Mouse (Mus musculus) bone marrow, adult 2 months (tissue): ENCODE data around the gene Vrk2. TPM values are rescaled to one million over a fixed set of nuclear protein-coding genes. Genes with fewer than 3 reads are reported as not detected.

Source experiments
- H3K27ac ChIP-seq: fragments of 200-500 bp; 2 replicates; pipeline ENCODE4 v1.5.1; 2012; ENCODE audit warnings: low read depth, mild to moderate bottlenecking, control low read depth, inconsistent platforms, low read length; ENCODE audit not compliant: control insufficient read depth, poor library complexity, insufficient read depth
- H3K4me1 ChIP-seq: fragments of 200-500 bp; 2 replicates; pipeline ENCODE4 v1.6.1; 2011; ENCODE audit warnings: low read length; ENCODE audit not compliant: control insufficient read depth, insufficient read depth
- H3K4me3 ChIP-seq: fragments of 200-500 bp; replicated peaks from 2 replicates; pipeline ENCODE3; 2011; ENCODE audit warnings: mild to moderate bottlenecking, low read depth, low read length, control low read depth; ENCODE audit not compliant: control insufficient read depth
- CTCF ChIP-seq: fragments of 200-500 bp; IDR thresholded peaks from 2 replicates; pipeline ENCODE4 v1.5.1; 2011; ENCODE audit warnings: low read length, control low read depth; ENCODE audit not compliant: control insufficient read depth, insufficient read depth
- POLR2A ChIP-seq: fragments of 200-500 bp; IDR thresholded peaks from 2 replicates; pipeline ENCODE4 v1.6.1; 2011; ENCODE audit warnings: low read depth, mild to moderate bottlenecking, control low read depth, low read length, borderline replicate concordance; ENCODE audit not compliant: control insufficient read depth
- WGBS: fragments of 180-500 bp; shearing (Covaris S2); methylation state at CpG from one replicate; pipeline ENCODE4 v1.1.7; 2018; 5-methylcytosine and 5-hydroxymethylcytosine counted together
- polyA plus RNA-seq: library from polyadenylated mRNA; stranded (reverse); fragments of >200 nt; gene quantifications from 2 replicates; pipeline ENCODE4 v1.2.4, GENCODE M21; 2011; ENCODE audit warnings: low replicate concordance; ENCODE audit not compliant: missing spikeins, insufficient read depth, insufficient read length

The Vrk2 gene
- polyA plus RNA-seq, 1 experiment: 21.7 TPM

DNA sequence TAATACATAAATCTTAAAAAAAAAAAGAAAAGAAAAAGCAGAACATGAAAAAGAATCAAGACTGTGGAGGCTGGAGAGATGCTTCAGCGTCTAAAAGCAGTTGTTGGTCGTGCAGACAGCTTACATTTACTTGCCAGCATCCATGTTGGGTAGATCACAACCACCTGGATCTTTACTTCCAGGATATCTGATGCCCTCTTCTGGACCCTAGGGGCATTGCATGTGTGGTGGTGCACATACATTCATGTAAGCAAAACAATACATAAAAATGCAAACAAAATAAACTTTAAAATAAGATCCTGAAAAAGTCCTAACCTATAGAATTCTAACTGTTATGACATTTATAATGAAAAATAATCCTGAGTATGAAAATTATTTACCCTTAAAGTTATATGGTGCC is 66.9 kb downstream of the Vrk2 start:
- TF ChIP-seq CTCF (no peak), POLR2A (no peak)
- Histone ChIP-seq H3K4me1 (no peaks in the 10 kb centered on the region), H3K4me3 (no peak overlapping the region), H3K27ac (no peak overlapping the region)
- 88% methylated on average over 2 of the region's 2 CpGs for WGBS

DNA sequence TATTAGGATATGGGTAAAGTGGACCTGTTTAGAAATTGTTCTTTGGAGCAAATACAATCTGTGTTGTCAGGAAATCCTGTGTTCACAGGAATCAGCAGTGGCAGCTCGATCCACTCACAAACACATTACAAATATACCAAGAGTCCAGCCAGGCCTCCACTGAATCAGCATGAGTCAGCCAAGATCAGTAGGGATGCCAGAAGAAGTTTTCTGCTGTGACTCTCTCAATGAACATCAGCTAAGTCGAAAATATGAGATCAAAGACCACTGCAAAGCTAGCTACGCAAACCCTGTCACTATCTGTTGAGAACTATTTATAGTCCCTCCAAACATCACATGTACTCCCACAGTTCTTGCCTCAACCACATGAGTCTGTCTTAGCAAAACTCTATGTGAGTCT is 74.8 kb downstream of the Vrk2 start:
- H3K4me1 ChIP-seq: no peaks in the 10 kb centered on the region
- H3K27ac ChIP-seq: no peak overlapping the region
- no peak for TF ChIP-seq CTCF
- no peak for TF ChIP-seq POLR2A
- H3K4me3 ChIP-seq: no peak overlapping the region
- WGBS: 87% methylated on average over 3 of the region's 3 CpGs

DNA sequence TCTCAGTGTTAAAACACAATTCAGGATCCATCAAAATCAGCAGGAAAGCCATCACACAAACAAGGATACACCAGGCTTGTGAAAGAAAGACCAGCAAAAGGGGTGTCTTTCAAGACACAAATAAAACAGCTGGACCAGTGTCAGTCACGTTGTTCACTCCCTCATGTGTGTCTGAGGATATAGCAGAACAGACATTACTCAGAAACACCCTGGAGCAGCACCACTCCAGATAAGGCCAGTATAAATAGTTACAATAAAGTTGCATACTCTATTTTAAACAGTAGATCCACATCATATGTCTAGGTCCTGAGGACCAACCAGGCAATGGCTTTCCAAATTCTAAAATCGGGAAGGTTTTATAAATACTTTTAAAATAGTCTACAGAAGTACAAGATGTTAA is 77.7 kb downstream of the Vrk2 start:
- H3K4me1 ChIP-seq: no peaks in the 10 kb centered on the region
- H3K4me3 ChIP-seq: no peak overlapping the region
- WGBS: 81% methylated on average over 2 of the region's 2 CpGs
- no peak overlapping the region for H3K27ac ChIP-seq
- TF ChIP-seq CTCF (no peak), POLR2A (no peak)

DNA sequence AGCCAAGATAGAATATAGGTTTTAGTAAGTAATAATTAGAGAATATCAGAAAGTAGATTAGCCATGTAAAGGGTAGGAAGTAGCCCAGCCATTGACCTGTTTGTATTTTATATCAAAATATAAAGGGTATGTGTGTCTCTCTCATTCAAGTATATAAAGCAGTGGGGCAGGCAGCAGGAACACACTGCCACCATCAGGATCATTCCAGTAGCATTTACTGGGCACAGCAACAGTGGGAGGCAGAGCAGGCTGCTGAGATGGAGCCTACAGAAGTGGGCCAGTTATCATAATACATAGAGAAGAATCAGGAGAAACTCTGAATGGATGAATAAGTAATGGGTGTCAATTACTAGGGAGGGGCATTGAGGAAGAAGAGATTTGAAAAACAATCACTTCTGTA is 80.1 kb downstream of the Vrk2 start:
- Histone ChIP-seq H3K27ac (no peak overlapping the region), H3K4me3 (no peak overlapping the region), H3K4me1 (no peaks in the 10 kb centered on the region)
- peak; percentile 6; the same call in 1 of the 2 replicates for TF ChIP-seq CTCF
- TF ChIP-seq POLR2A: no peak

DNA sequence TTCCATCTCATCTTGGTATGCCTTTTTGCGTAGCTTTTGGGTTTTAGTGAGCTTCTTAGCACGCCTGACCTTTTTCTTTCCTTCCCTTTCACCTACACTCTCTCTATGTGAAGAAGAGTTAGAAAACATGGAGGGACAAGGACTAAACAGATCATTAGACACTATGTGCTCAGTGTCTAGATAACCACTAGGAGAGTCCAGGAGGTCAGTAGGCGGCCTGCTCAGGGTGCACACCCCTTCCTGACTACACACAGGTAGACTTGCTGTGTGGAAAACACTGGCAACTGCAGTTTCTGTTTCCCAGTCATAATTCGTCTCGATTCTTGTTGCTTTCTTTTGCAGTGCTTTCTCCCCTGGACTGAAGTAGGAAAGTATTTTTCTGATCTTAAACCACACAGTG is 97.8 kb downstream of the Vrk2 start:
- Histone ChIP-seq H3K27ac (no peak overlapping the region), H3K4me1 (no peaks in the 10 kb centered on the region), H3K4me3 (no peak overlapping the region)
- TF ChIP-seq CTCF: no peak
- TF ChIP-seq POLR2A: no peak
- WGBS: 80% methylated on average over 5 of the region's 5 CpGs

DNA sequence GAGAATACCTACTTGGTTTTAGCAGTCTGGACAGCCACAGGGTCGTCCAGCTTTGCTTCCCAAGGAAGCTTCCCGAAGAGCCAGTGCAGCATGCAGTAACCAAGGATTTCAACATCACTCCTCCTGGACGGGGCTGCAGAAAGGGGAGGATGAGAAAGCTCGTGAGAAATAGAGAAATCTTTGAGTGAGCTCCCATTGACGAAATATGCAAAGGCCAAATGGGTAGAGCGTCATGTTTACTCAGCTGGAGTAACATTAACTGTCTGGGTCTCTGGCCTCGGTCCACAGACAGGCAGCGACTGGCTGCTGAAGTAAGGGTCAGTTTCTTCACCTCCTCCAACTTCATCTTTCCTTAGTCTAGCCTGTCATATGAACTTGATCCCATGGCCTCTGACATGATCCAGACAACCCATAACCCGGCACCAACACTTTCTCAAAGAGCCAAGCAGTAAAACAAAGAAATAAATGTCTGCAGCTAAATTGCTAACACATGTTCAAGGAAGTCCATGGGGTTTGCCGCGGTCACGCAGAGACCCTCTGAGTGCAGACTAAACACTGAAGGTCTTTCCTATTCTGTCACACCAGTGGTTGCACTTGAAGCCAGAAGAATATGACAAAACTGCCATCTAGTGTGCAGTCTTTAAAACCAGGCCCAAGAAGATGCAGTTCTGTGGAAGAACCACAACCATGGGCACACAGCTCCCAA is 103.9 kb downstream of the Vrk2 start:
- Histone ChIP-seq H3K4me1 (no peaks in the 10 kb centered on the region), H3K4me3 (no peak overlapping the region), H3K27ac (no peak overlapping the region)
- TF ChIP-seq CTCF (no peak), POLR2A (no peak)
- WGBS: 84% methylated on average over 12 of the region's 12 CpGs

DNA sequence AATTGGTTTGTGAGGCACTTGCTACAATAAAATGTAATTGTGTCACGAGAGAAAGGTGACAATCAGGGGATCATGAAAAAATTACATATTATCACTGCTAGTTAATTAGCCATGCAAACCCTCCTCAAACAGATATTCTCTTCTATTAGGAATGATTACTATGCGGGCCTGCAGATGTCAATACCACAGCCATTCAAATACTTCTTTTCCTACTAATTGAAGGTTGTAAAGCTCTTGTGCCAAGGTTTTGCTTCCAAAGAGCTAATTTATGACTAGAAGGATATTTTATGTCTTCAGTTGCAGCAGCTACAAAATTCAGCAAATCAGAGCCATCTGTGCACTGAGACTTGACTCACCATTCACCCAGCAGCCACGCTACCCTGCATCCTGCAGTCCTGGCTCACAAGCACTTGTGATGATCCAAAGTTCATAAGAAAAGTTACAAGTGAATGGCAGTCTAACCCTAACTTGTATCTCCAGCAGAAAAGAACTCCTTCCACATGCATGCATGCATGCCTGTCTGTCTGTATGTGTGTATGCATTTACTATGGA is 112.0 kb downstream of the Vrk2 start:
- H3K27ac ChIP-seq: no peak overlapping the region
- no peak overlapping the region for H3K4me3 ChIP-seq
- 90% methylated on average over 3 of the region's 3 CpGs for WGBS
- no peak for TF ChIP-seq POLR2A
- TF ChIP-seq CTCF: no peak
- H3K4me1 ChIP-seq: no peaks in the 10 kb centered on the region

DNA sequence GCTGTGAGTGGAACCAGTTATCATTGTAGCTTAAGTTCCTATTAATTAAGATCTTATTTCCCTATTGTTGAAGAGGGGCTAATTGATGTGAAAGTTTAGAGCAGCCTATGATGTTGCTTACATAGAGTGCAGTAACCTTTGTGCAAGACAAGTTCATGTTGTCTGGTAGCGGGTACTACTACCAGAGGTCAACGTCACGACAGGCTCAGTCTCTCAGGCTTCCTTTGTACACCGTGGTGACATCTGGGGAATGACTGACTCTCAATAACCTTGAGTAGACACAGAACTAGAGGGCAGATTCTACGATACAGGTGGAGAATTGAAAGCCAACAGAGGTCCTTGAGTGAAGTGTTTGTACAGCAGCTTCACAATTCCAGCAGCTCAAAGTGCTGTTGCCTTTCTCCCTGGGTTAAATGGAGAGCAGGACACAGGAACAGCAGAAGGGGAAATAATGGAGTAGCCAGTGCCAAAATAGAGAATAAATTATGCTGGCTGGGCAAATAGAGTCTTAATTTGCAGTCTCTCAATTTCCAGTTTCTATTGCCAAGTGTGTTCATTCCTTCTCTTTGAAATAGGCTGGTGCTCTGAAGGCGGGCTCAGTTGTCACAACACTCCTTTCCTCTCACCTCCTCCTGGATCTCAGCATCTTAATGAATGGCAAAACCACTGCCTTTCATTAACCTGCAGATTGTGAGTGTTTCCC is 116.6 kb downstream of the Vrk2 start:
- H3K27ac ChIP-seq: no peak overlapping the region
- 87% methylated on average over 6 of the region's 6 CpGs for WGBS
- no peak for TF ChIP-seq POLR2A
- no peak for TF ChIP-seq CTCF

DNA sequence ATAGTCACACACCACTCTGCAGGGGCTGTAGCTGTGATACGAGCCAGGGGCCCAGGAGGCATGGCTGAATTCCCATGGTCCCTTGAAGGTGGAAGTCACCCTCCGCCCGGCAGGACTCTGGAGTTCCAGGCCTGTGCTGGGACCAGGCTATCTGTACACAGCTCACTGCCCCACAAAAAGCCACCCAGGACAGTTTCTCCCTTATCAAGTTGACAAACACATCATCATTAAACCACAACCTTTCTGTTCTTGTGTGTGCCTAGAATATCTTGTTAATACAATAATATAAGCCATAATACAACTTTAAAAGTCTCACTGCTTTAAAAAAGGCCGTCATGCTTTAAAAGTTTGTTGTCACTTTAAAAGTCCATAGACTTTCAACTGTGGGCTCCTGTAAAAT is 139.7 kb downstream of the Vrk2 start:
- 71% methylated on average over 4 of the region's 4 CpGs for WGBS
- Histone ChIP-seq H3K4me3 (no peak overlapping the region), H3K4me1 (peaks cover 1% of the 10 kb centered on the region; the same call in 1 of the 2 replicates), H3K27ac (no peak overlapping the region)
- no peak for TF ChIP-seq POLR2A
- no peak for TF ChIP-seq CTCF

More for the DNA sequence above, 116.6 kb downstream of the Vrk2 start:
- H3K4me1 ChIP-seq: no peaks in the 10 kb centered on the region
- H3K4me3 ChIP-seq: no peak overlapping the region
